Mouse (Mus musculus) small intestine, adult 2 months (tissue): Measurements from ENCODE around the gene Col6a1. TPM values are rescaled to one million over a fixed set of nuclear protein-coding genes. Genes with fewer than 3 reads are reported as not detected.

ENCODE experiments used
- H3K27ac ChIP-seq: fragments of 200-500 bp; 2 replicates; pipeline ENCODE4 v1.5.1; 2012; ENCODE audit warnings: low read depth, low read length, control low read depth, inconsistent platforms; ENCODE audit not compliant: insufficient read depth
- H3K27me3 ChIP-seq: fragments of 200-500 bp; 2 replicates; pipeline ENCODE4 v1.6.1; 2012; ENCODE audit warnings: mild to moderate bottlenecking, moderate library complexity, low read length, inconsistent platforms; ENCODE audit not compliant: control insufficient read depth, insufficient read depth
- H3K36me3 ChIP-seq: fragments of 200-500 bp; 2 replicates; pipeline ENCODE4 v1.6.1; 2012; ENCODE audit warnings: mild to moderate bottlenecking, low read length, control low read depth, inconsistent platforms; ENCODE audit not compliant: control insufficient read depth, insufficient read depth
- H3K4me1 ChIP-seq: fragments of 200-500 bp; 2 replicates; pipeline ENCODE4 v1.6.1; 2012; ENCODE audit warnings: low read length, inconsistent platforms, mixed read lengths; ENCODE audit not compliant: control insufficient read depth, insufficient read depth, insufficient read length
- H3K4me3 ChIP-seq: fragments of 200-500 bp; 2 replicates; pipeline ENCODE4 v1.5.1; 2012; ENCODE audit warnings: low read depth, mild to moderate bottlenecking, control low read depth, inconsistent platforms, low read length, moderate library complexity
- CTCF ChIP-seq: fragments of 200-500 bp; IDR thresholded peaks from 2 replicates; pipeline ENCODE4 v1.5.1; 2012; ENCODE audit warnings: low read depth, mild to moderate bottlenecking, control low read depth, inconsistent platforms, low read length, moderate library complexity, mixed read lengths; ENCODE audit not compliant: insufficient replicate concordance, insufficient read length; ENCODE audit errors: extremely low read depth
- POLR2A ChIP-seq: fragments of 200-500 bp; IDR thresholded peaks from 2 replicates; pipeline ENCODE4 v1.6.1; 2012; ENCODE audit warnings: low read depth, mild to moderate bottlenecking, control low read depth, inconsistent platforms, low read length, moderate library complexity
- WGBS: fragments of 180-500 bp; shearing (Covaris S2); methylation state at CpG from one replicate; pipeline ENCODE4 v1.1.7; 2018; 5-methylcytosine and 5-hydroxymethylcytosine counted together
- polyA plus RNA-seq: library from polyadenylated mRNA; depleted of rRNA; stranded (reverse); fragments of >200 nt; gene quantifications from 2 replicates; pipeline ENCODE4 v1.2.3, GENCODE M21; 2012; rRNA removed

Col6a1 gene
- polyA plus RNA-seq, 1 experiment: 106 TPM

DNA sequence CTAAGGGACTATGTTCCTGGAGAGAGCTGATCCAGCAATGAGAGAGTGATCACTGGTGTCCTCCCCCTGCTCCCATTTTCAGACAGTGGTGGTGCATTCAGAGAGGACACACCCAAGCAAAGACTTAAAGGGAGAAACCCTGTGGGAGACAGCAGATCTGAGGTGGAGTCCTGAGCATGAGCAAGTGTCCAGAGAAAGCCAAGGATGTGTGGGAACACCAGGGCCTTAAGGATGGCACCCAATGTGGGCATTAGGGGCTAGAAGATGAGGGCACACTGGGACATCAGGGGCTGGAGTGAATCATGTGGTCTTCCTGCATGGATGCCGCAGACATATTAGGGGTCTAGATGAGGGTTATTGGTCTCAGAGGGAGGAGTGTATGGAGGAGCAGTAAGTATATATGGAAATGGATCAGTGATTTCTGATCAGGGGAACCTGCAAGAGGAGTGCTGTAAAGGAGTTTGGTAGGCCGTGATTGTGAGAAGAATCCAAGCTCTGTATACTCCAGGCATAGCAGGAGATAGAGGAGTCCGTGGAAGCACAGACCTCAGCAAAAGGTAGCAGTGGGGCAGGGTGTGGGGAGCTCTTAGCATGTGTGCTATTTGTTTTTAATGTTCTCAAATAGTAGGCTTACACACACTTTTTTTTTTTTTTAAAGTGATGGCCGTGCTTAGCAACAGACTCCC, 57.6 kb downstream of the Col6a1 start:
- WGBS: 83% methylated on average over 4 of the region's 4 CpGs
- no peak overlapping the region for H3K4me3 ChIP-seq
- no peaks in the 10 kb centered on the region for H3K27me3 ChIP-seq
- TF ChIP-seq POLR2A: no peak
- H3K4me1 ChIP-seq: no peaks in the 10 kb centered on the region
- H3K36me3 ChIP-seq: no peaks in the 10 kb centered on the region
- H3K27ac ChIP-seq: peak overlapping the region; percentile 3; the same call in 1 of the 2 replicates

DNA sequence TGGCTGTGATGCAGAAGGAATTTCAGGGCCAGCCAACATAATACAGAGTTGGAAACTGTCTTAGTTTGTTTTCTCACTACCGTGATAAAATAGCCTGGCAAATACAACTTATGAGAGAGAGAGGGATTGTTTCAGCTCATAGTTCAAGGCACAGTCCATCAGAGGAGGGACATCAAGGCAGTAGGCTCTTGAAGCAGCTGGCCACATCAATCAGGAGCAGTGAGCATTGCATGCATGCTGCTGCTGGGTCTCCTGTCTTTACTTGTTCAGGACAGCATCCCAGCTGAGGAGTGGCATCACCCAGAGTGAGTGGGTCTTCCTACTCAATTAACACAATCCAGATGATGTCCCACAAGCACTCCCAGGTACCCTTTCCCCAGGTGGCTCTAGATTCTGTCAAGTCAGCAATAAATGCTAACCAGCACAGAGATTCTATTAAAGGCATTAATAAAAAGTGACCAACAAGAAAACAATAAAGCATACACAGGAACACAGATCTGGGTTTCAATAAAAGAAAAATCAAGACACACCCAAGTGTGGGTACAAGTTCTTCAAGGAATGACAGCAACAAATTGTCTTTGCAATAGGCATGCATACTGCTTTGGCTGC, 58.7 kb downstream of the Col6a1 start:
- Histone ChIP-seq H3K4me1 (no peaks in the 10 kb centered on the region), H3K4me3 (no peak overlapping the region), H3K27ac (no peak overlapping the region), H3K27me3 (no peaks in the 10 kb centered on the region), H3K36me3 (no peaks in the 10 kb centered on the region)
- 58% methylated on average over 1 of the region's 1 CpGs for WGBS
- TF ChIP-seq CTCF: no peak
- TF ChIP-seq POLR2A: no peak

DNA sequence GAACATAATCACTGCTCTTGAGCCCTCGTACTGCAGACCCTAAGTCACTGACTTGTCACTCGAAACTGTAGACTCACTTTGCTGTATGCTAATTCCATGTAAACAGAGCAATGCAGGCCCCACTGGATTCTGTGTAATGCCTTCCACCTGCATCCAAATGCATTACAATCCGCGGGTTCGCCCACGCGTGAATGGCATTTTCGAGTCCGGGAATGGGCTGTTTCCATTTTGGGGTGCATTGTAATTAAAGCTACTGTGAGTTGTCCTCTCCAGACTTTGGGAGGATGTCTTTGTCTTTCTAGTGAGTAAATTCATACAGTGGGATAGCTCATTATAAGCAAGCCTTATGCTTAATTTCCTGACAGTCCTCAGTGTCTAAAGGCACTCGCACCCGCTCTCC, 60.4 kb downstream of the Col6a1 start:
- Histone ChIP-seq H3K27me3 (no peaks in the 10 kb centered on the region), H3K36me3 (no peaks in the 10 kb centered on the region), H3K4me1 (no peaks in the 10 kb centered on the region), H3K4me3 (no peak overlapping the region), H3K27ac (no peak overlapping the region; the same call in 1 of the 2 replicates)
- no peak for TF ChIP-seq CTCF
- no peak for TF ChIP-seq POLR2A
- WGBS: 90% methylated on average over 11 of the region's 11 CpGs

DNA sequence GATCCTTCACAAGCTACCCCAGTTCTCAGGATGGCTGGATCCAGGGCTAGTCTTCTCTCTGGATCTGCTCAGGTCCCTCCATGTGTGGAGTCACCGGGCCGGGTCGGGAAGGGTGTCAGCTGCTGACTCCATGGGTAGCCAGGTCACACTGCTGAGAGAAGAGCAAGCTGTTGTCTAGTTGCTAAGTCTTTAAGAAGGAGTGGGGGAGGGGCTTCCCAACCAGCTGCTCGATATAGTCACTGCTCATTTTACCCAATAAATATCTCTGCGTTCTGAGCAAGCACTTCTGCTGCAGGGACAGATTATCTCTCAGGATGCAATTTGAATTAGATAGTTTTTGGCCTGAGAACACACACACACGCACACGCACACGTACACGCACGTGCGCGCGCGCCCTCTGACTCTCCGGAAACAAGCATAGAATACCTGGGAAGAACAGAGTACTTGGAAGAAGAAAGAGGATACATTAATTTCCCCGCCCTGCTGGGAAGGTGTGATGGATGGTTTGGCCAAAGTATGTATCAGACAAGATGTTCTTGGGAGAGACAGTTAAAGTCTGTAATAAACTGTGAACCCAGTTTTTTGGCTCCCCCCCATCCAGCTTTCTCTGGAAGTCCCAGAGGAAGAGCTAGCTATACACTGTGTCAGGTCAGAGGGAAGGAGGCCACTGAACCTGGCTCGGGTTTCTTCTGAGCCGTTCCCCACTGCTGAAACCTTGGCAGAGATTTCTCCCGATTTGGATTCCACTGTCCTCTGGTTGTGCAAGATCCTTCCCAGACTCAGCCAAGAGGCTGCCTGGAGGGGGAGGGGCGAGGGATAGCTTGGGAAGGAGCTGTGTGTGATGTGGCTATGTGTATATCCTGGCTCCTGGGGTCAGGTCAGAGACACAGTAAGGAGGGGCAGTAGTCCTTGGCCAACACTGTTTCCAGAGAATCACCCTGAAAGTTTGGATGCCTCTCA, 61.5 kb downstream of the Col6a1 start:
- Histone ChIP-seq H3K4me1 (no peaks in the 10 kb centered on the region), H3K4me3 (no peak overlapping the region), H3K27ac (peak overlapping the region; percentile 66), H3K36me3 (no peaks in the 10 kb centered on the region), H3K27me3 (no peaks in the 10 kb centered on the region)
- no peak for TF ChIP-seq POLR2A
- no peak for TF ChIP-seq CTCF
- 69% methylated on average over 20 of the region's 20 CpGs for WGBS

Other genes with a start within 250 kb of the Col6a1 start
- gene Lss, start 194.6 kb downstream of the Col6a1 start, polyA plus RNA-seq: 9.6 and 16.0 TPM in 2 replicates
- 0.11 TPM in 1 of 2 replicates, not detected in the other for gene Spatc1l, start 163.9 kb downstream of the Col6a1 start, polyA plus RNA-seq
- not detected in 2 replicates for gene Ftcd, start 150.5 kb downstream of the Col6a1 start, polyA plus RNA-seq
- 59.3 and 120 TPM in 2 replicates for gene Col6a2, start 102.5 kb downstream of the Col6a1 start, polyA plus RNA-seq
- gene Pcbp3, start 235.7 kb upstream of the Col6a1 start, polyA plus RNA-seq: 1.7 and 4.5 TPM in 2 replicates